Mouse (Mus musculus) liver, embryonic 13.5 days (tissue): ENCODE results near the gene Mfsd4b2. TPM values are rescaled to one million over a fixed set of nuclear protein-coding genes. Genes with fewer than 3 reads are reported as not detected.
"Not testable (repeated sequence)": the region's sequence is repeated elsewhere in the genome, so short reads cannot be mapped to it uniquely, and the experiment has no call there.

Source experiments
- ATAC-seq: fragments of 200-750 bp; cut with Nextera tagmentation; 2 replicates; pipeline ENCODE4 v1.8.0; 2017; ENCODE audit warnings: low read depth, mild to moderate bottlenecking, moderate number of reproducible peaks, moderate library complexity
- DNase-seq: peaks from one replicate; pipeline ENCODE4 v3.0.0; 2022
- H3K27ac ChIP-seq: fragments of 300-500 bp; sonication (generic); 2 replicates; pipeline ENCODE4 v1.5.1; 2015; ENCODE audit warnings: moderate library complexity, mild to moderate bottlenecking, inconsistent platforms
- H3K27me3 ChIP-seq: fragments of 300-500 bp; sonication (generic); 2 replicates; pipeline ENCODE4 v1.6.1; 2015; ENCODE audit warnings: mild to moderate bottlenecking, inconsistent platforms
- H3K36me3 ChIP-seq: fragments of 300-500 bp; sonication (generic); 2 replicates; pipeline ENCODE4 v1.6.1; 2015; ENCODE audit warnings: mild to moderate bottlenecking, inconsistent platforms
- H3K4me1 ChIP-seq: fragments of 300-500 bp; sonication (generic); replicated peaks from 2 replicates; pipeline ENCODE4 v1.6.1; 2015; ENCODE audit warnings: inconsistent platforms
- H3K4me2 ChIP-seq: fragments of 300-500 bp; sonication (generic); 2 replicates; pipeline ENCODE4 v1.6.1; 2015; ENCODE audit warnings: inconsistent platforms, mild to moderate bottlenecking, moderate library complexity
- H3K4me3 ChIP-seq: fragments of 300-500 bp; sonication (generic); replicated peaks from 2 replicates; pipeline ENCODE4 v1.5.1; 2015; ENCODE audit warnings: mild to moderate bottlenecking, inconsistent platforms
- H3K9ac ChIP-seq: fragments of 300-500 bp; sonication (generic); 2 replicates; pipeline ENCODE4 v1.6.1; 2015; ENCODE audit warnings: mild to moderate bottlenecking, inconsistent platforms
- H3K9me3 ChIP-seq: fragments of 300-500 bp; sonication (generic); replicated peaks from 2 replicates; pipeline ENCODE4 v1.6.1; 2016; ENCODE audit warnings: inconsistent platforms
- WGBS: fragments of 180-500 bp; shearing (Covaris S2); methylation state at CpG from one replicate; pipeline ENCODE4 v1.1.7; 2015; ENCODE audit not compliant: insufficient replicate concordance; 5-methylcytosine and 5-hydroxymethylcytosine counted together
- polyA plus RNA-seq: library from polyadenylated mRNA; unstranded; fragments of >200 nt; fragmentation: Nextera tagmentation; extraction: Ambion mirVana; gene quantifications from 2 replicates; pipeline ENCODE4 v1.2.1, GENCODE M21; 2015

The Mfsd4b2 gene
- polyA plus RNA-seq, 1 experiment from 2014 or later, result not detected

- H3K9ac ChIP-seq, H3K27ac ChIP-seq, H3K4me3 ChIP-seq, H3K4me2 ChIP-seq, H3K27me3 ChIP-seq, H3K36me3 ChIP-seq, H3K9me3 ChIP-seq, ATAC-seq, DNase-seq, H3K4me1 ChIP-seq: not testable (repeated sequence)
- 77% methylated on average over 3 of the region's 3 CpGs for WGBS
These were observed 20.5 kb upstream of the Mfsd4b2 start for GRCm38 (mm10) chr10:39947195-39947594.

- H3K9me3 ChIP-seq, result no peaks in the 10 kb centered on the region
- H3K27ac ChIP-seq, result no peak overlapping the region
- no peak overlapping the region for H3K4me2 ChIP-seq
- no peaks in the 10 kb centered on the region for H3K36me3 ChIP-seq
- no peak overlapping the region for H3K9ac ChIP-seq
- no peak for DNase-seq
- no peak for ATAC-seq
- H3K4me1 ChIP-seq, result no peaks in the 10 kb centered on the region
- WGBS, result 43% methylated on average over 7 of the region's 7 CpGs
- H3K4me3 ChIP-seq, result no peak overlapping the region
- H3K27me3 ChIP-seq, result no peaks in the 10 kb centered on the region
These were observed 9.8 kb upstream of the Mfsd4b2 start for GRCm38 (mm10) chr10:39936553-39936952.

GRCm38 (mm10) chr10:39924556-39924955 is 2.2 kb downstream of the Mfsd4b2 start:
- not testable (repeated sequence) for H3K27ac ChIP-seq, H3K36me3 ChIP-seq, H3K4me3 ChIP-seq, H3K4me2 ChIP-seq, H3K9me3 ChIP-seq, H3K9ac ChIP-seq
- DNase-seq (peak; percentile 9), ATAC-seq (peak; percentile 79)
- WGBS, result 42% methylated on average over 8 of the region's 8 CpGs
- H3K4me1 ChIP-seq, result peaks cover 11% of the 10 kb centered on the region; the same call in 1 of the 2 replicates
- H3K27me3 ChIP-seq, result peaks cover 32% of the 10 kb centered on the region

- H3K4me1 ChIP-seq, result no peaks in the 10 kb centered on the region
- no peak overlapping the region for H3K4me3 ChIP-seq
- H3K27me3 ChIP-seq, result no peaks in the 10 kb centered on the region
- DNase-seq, result no peak
- H3K4me2 ChIP-seq, result no peak overlapping the region
- no peak overlapping the region for H3K27ac ChIP-seq
- H3K36me3 ChIP-seq, result no peaks in the 10 kb centered on the region
- no peaks in the 10 kb centered on the region for H3K9me3 ChIP-seq
- no peak for ATAC-seq
- no peak overlapping the region for H3K9ac ChIP-seq
These were observed 14.1 kb downstream of the Mfsd4b2 start for GRCm38 (mm10) chr10:39912616-39913015.

GRCm38 (mm10) chr10:39908768-39909441 is 17.8 kb downstream of the Mfsd4b2 start:
- no peak overlapping the region for H3K9ac ChIP-seq

GRCm38 (mm10) chr10:39906799-39907658 is 19.7 kb downstream of the Mfsd4b2 start:
- ATAC-seq, result no peak
- Histone ChIP-seq H3K4me2 (no peak overlapping the region), H3K4me1 (no peaks in the 10 kb centered on the region), H3K27ac (no peak overlapping the region), H3K36me3 (no peaks in the 10 kb centered on the region), H3K9me3 (no peaks in the 10 kb centered on the region), H3K4me3 (no peak overlapping the region), H3K9ac (no peak overlapping the region), H3K27me3 (no peaks in the 10 kb centered on the region)
- WGBS, result 69% methylated on average over 10 of the region's 10 CpGs
- no peak for DNase-seq

More at GRCm38 (mm10) chr10:39908768-39909441, 17.8 kb downstream of the Mfsd4b2 start:
- no peak for DNase-seq
- Histone ChIP-seq H3K27me3 (no peaks in the 10 kb centered on the region), H3K27ac (no peak overlapping the region), H3K4me1 (no peaks in the 10 kb centered on the region), H3K4me3 (no peak overlapping the region), H3K36me3 (no peaks in the 10 kb centered on the region), H3K4me2 (peak overlapping the region; percentile 10; the same call in 1 of the 2 replicates), H3K9me3 (no peaks in the 10 kb centered on the region)
- 51% methylated on average over 13 of the region's 13 CpGs for WGBS
- ATAC-seq, result no peak

- WGBS, result 64% methylated on average over 3 of the region's 3 CpGs
- no peaks in the 10 kb centered on the region for H3K9me3 ChIP-seq
- no peak overlapping the region for H3K4me2 ChIP-seq
- H3K27ac ChIP-seq, result no peak overlapping the region
- ATAC-seq (no peak), DNase-seq (no peak)
- no peak overlapping the region for H3K9ac ChIP-seq
- no peak overlapping the region for H3K4me3 ChIP-seq
- no peaks in the 10 kb centered on the region for H3K27me3 ChIP-seq
- H3K4me1 ChIP-seq, result peaks cover 3% of the 10 kb centered on the region; the same call in 1 of the 2 replicates
- no peaks in the 10 kb centered on the region for H3K36me3 ChIP-seq
These were observed 22.5 kb downstream of the Mfsd4b2 start for GRCm38 (mm10) chr10:39904191-39904590.

- H3K9ac ChIP-seq, result peak within 1 kb of the TSS; percentile 82
- WGBS, result under 1% methylated on average over 41 of the region's 41 CpGs
- H3K4me2 ChIP-seq, result peak within 1 kb of the TSS; percentile 88
- H3K4me3 ChIP-seq, result peak within 1 kb of the TSS; percentile 69
- no peaks in the 10 kb centered on the region for H3K9me3 ChIP-seq
- DNase-seq (peak; percentile 87), ATAC-seq (peak; percentile 94)
- H3K27me3 ChIP-seq, result no peaks in the 10 kb centered on the region
- no peaks in the 10 kb centered on the region for H3K36me3 ChIP-seq
- peaks cover 33% of the 10 kb centered on the region for H3K4me1 ChIP-seq
- peak within 1 kb of the TSS; percentile 76 for H3K27ac ChIP-seq
These were observed 27.8 kb downstream of the Mfsd4b2 start, which contains the start of gene Mfsd4b4 for GRCm38 (mm10) chr10:39898874-39899371. Gene Mfsd4b4 (minus strand): TSS chr10:39899238.

GRCm38 (mm10) chr10:39896503-39896902 is 30.2 kb downstream of the Mfsd4b2 start:
- Histone ChIP-seq H3K4me2 (no peak overlapping the region), H3K9me3 (no peaks in the 10 kb centered on the region), H3K4me1 (peaks cover 41% of the 10 kb centered on the region), H3K4me3 (no peak overlapping the region), H3K36me3 (no peaks in the 10 kb centered on the region), H3K27me3 (no peaks in the 10 kb centered on the region), H3K9ac (no peak overlapping the region), H3K27ac (no peak overlapping the region)
- ATAC-seq (no peak), DNase-seq (no peak)
- WGBS, result 73% methylated on average over 5 of the region's 5 CpGs

- ATAC-seq (peak; percentile 76), DNase-seq (peak; percentile 59)
- 46% methylated on average over 11 of the region's 11 CpGs for WGBS
- peak overlapping the region; percentile 31 for H3K4me2 ChIP-seq
- peaks cover 37% of the 10 kb centered on the region for H3K4me1 ChIP-seq
- H3K4me3 ChIP-seq, result no peak overlapping the region
- no peaks in the 10 kb centered on the region for H3K36me3 ChIP-seq
- 0 out of 2 replicates have a peak overlapping the region, but pooled peaks have one; percentile 25 for H3K27ac ChIP-seq
- H3K27me3 ChIP-seq, result no peaks in the 10 kb centered on the region
- H3K9me3 ChIP-seq, result no peaks in the 10 kb centered on the region
- no peak overlapping the region for H3K9ac ChIP-seq
These were observed 32.7 kb downstream of the Mfsd4b2 start for GRCm38 (mm10) chr10:39893702-39894697.
